8 mouse cellular contexts compared by ENCODE assay signal in genomic region chr1:172650519-172651287, GRCm38 (mm10). TPM values are rescaled to one million over a fixed set of nuclear protein-coding genes. Genes with fewer than 3 reads are reported as not detected.
A peak's percentile ranks its signal among the peaks of the same experiment; 100 is the strongest.
DNase-seq lines count a peak whose midpoint lies in the region; ATAC-seq and TF ChIP-seq lines count a peak whose summit lies in the region.

No protein-coding gene starts in this region.

- no peaks in the 10 kb centered on the region for H3K4me1 ChIP-seq in forebrain, embryonic 14.5 days (ENCODE audit: control insufficient read depth, insufficient read depth, low read length)
- 0 out of 2 replicates have a peak, but pooled peaks cover 3% of the 10 kb centered on the region for H3K4me1 ChIP-seq in forebrain, embryonic 12.5 days
- no peaks in the 10 kb centered on the region for H3K4me1 ChIP-seq in lung, embryonic 14.5 days (ENCODE audit: insufficient read depth)
- no peaks in the 10 kb centered on the region for H3K4me1 ChIP-seq in neural tube, embryonic 15.5 days

- no peak overlapping the region for H3K4me2 ChIP-seq in forebrain, embryonic 14.5 days (ENCODE audit: low read length)
- no peak overlapping the region for H3K4me2 ChIP-seq in forebrain, embryonic 12.5 days
- no peak overlapping the region for H3K4me2 ChIP-seq in lung, embryonic 14.5 days
- H3K4me2 ChIP-seq in neural tube, embryonic 15.5 days, result no peak overlapping the region

- H3K9me3 ChIP-seq in forebrain, embryonic 14.5 days (replicated peaks; ENCODE audit: control insufficient read depth, low read length), result no peaks in the 10 kb centered on the region
- no peaks in the 10 kb centered on the region for H3K9me3 ChIP-seq in forebrain, embryonic 12.5 days
- H3K9me3 ChIP-seq in lung, embryonic 14.5 days (ENCODE audit: low read depth, low read length), result no peaks in the 10 kb centered on the region
- H3K9me3 ChIP-seq in neural tube, embryonic 15.5 days (replicated peaks), result no peaks in the 10 kb centered on the region

- peak; percentile 46 for TF ChIP-seq CTCF in lung, embryonic 14.5 days (IDR thresholded peaks at IDR 0.05; ENCODE audit: low read depth)

- no peaks in the 10 kb centered on the region for H3K27me3 ChIP-seq in forebrain, embryonic 14.5 days (replicated peaks; ENCODE audit: control insufficient read depth, insufficient read depth, low read length)
- H3K27me3 ChIP-seq in forebrain, embryonic 12.5 days, result no peaks in the 10 kb centered on the region
- no peaks in the 10 kb centered on the region for H3K27me3 ChIP-seq in lung, embryonic 14.5 days (ENCODE audit: insufficient read depth, low read length)
- no peaks in the 10 kb centered on the region for H3K27me3 ChIP-seq in neural tube, embryonic 15.5 days (replicated peaks)

- ATAC-seq in forebrain, embryonic 14.5 days, result peak; percentile 23; the same call in 1 of the 2 replicates
- no peak for ATAC-seq in forebrain, embryonic 12.5 days (ENCODE audit: low FRiP score)
- ATAC-seq in lung, embryonic 14.5 days (ENCODE audit: insufficient read depth), result no peak
- no peak for ATAC-seq in neural tube, embryonic 15.5 days (ENCODE audit: low FRiP score)

- H3K9ac ChIP-seq in forebrain, embryonic 14.5 days (ENCODE audit: low read length), result no peak overlapping the region
- H3K9ac ChIP-seq in forebrain, embryonic 12.5 days, result no peak overlapping the region
- no peak overlapping the region for H3K9ac ChIP-seq in lung, embryonic 14.5 days
- no peak overlapping the region for H3K9ac ChIP-seq in neural tube, embryonic 15.5 days (replicated peaks)

- no peak overlapping the region for H3K4me3 ChIP-seq in forebrain, embryonic 14.5 days (ENCODE audit: low read depth, low read length)
- no peak overlapping the region for H3K4me3 ChIP-seq in forebrain, embryonic 12.5 days (replicated peaks)
- H3K4me3 ChIP-seq in lung, embryonic 14.5 days (ENCODE audit: low read depth, low read length), result no peak overlapping the region
- H3K4me3 ChIP-seq in neural tube, embryonic 15.5 days (replicated peaks), result no peak overlapping the region

- WGBS in forebrain, embryonic 14.5 days, result 61% methylated on average over 8 of the region's 8 CpGs
- 61% methylated on average over 8 of the region's 8 CpGs for WGBS in forebrain, embryonic 12.5 days
- 59% methylated on average over 8 of the region's 8 CpGs for WGBS in lung, embryonic 14.5 days
- WGBS in neural tube, embryonic 15.5 days, result 66% methylated on average over 8 of the region's 8 CpGs

- H3K27ac ChIP-seq in forebrain, embryonic 14.5 days (ENCODE audit: low read depth, low read length), result no peak overlapping the region
- no peak overlapping the region for H3K27ac ChIP-seq in forebrain, embryonic 12.5 days
- H3K27ac ChIP-seq in lung, embryonic 14.5 days (ENCODE audit: low read depth), result no peak overlapping the region
- no peak overlapping the region for H3K27ac ChIP-seq in neural tube, embryonic 15.5 days (replicated peaks)

- no peaks in the 10 kb centered on the region for H3K36me3 ChIP-seq in forebrain, embryonic 14.5 days (ENCODE audit: control insufficient read depth, insufficient read depth, low read length)
- no peaks in the 10 kb centered on the region for H3K36me3 ChIP-seq in forebrain, embryonic 12.5 days (replicated peaks)
- H3K36me3 ChIP-seq in lung, embryonic 14.5 days (ENCODE audit: insufficient read depth), result no peaks in the 10 kb centered on the region
- no peaks in the 10 kb centered on the region for H3K36me3 ChIP-seq in neural tube, embryonic 15.5 days

- peak; percentile 25 for DNase-seq in forebrain, embryonic 14.5 days (ENCODE audit: low spot score)
- DNase-seq in right cerebral cortex, postnatal 14 days, result peak; percentile 26
- no peak for DNase-seq in right cerebral cortex, postnatal 36 days (ENCODE audit: low spot score in 2 of 2)
- peak; percentile 35 for DNase-seq in embryo, embryonic 9.5 days (ENCODE audit: extremely low spot score)
- peak; percentile 26 for DNase-seq in lung, embryonic 14.5 days
- no peak for DNase-seq in ovary, postnatal 14 days (ENCODE audit: low spot score)

RNA-seq across cellular contexts. Expression of gene Dusp23, which starts 17.9 kb away (rescaled TPM):
- 6.2 and 7.1 TPM in 2 replicates for polyA plus RNA-seq in forebrain, embryonic 14.5 days (2014; fragmentation: Nextera tagmentation; extraction: Ambion mirVana)
- 4.6 and 6.1 TPM in 2 replicates for polyA plus RNA-seq in forebrain, embryonic 12.5 days (2016; fragmentation: Nextera tagmentation; extraction: Ambion mirVana)
- 10.2 and 10.7 TPM in 2 replicates for polyA plus RNA-seq in lung, embryonic 14.5 days (2014; fragmentation: Nextera tagmentation; extraction: Ambion mirVana)
- polyA plus RNA-seq in neural tube, embryonic 15.5 days (2015; fragmentation: Nextera tagmentation; extraction: Ambion mirVana), result 15.3 and 15.5 TPM in 2 replicates

RNA-seq across cellular contexts. Expression of gene Crp, which starts 47.2 kb away (rescaled TPM):
- 0.10 and 0.12 TPM in 2 replicates for polyA plus RNA-seq in forebrain, embryonic 14.5 days (2014; fragmentation: Nextera tagmentation; extraction: Ambion mirVana)
- polyA plus RNA-seq in forebrain, embryonic 12.5 days (2016; fragmentation: Nextera tagmentation; extraction: Ambion mirVana), result not detected in 2 replicates
- not detected in 2 replicates for polyA plus RNA-seq in lung, embryonic 14.5 days (2014; fragmentation: Nextera tagmentation; extraction: Ambion mirVana)
- polyA plus RNA-seq in neural tube, embryonic 15.5 days (2015; fragmentation: Nextera tagmentation; extraction: Ambion mirVana), result 0.35 and 0.37 TPM in 2 replicates

RNA-seq across cellular contexts. Expression of gene Fcrl6, which starts 48.4 kb away (rescaled TPM):
- polyA plus RNA-seq in forebrain, embryonic 14.5 days (2014; fragmentation: Nextera tagmentation; extraction: Ambion mirVana), result not detected in 2 replicates
- polyA plus RNA-seq in forebrain, embryonic 12.5 days (2016; fragmentation: Nextera tagmentation; extraction: Ambion mirVana), result 0.24 TPM in 1 of 2 replicates, not detected in the other
- not detected in 2 replicates for polyA plus RNA-seq in lung, embryonic 14.5 days (2014; fragmentation: Nextera tagmentation; extraction: Ambion mirVana)
- 0.22 and 0.27 TPM in 2 replicates for polyA plus RNA-seq in neural tube, embryonic 15.5 days (2015; fragmentation: Nextera tagmentation; extraction: Ambion mirVana)

Comparison
In these comparisons a context has a peak if more than half of its experiments do, and no peak if none do; other contexts are left out.
1. DNase-seq: peak in forebrain, embryonic 14.5 days (single experiment), right cerebral cortex, postnatal 14 days (single experiment), embryo, embryonic 9.5 days (single experiment) and lung, embryonic 14.5 days (single experiment); none in right cerebral cortex, postnatal 36 days (0 of 2) and ovary, postnatal 14 days (single experiment).